Mouse (Mus musculus) cerebellum, adult 2 months (tissue): ENCODE results near the gene 4930524J08Rik. TPM values are rescaled to one million over a fixed set of nuclear protein-coding genes. Genes with fewer than 3 reads are reported as not detected.

Experiments used
- DNase-seq, 2 experiments: peaks; one replicate each; pipeline ENCODE4 v3.0.0; 2021
- H3K27ac ChIP-seq: fragments of 200-500 bp; 2 replicates; pipeline ENCODE4 v1.5.1; 2012; ENCODE audit warnings: low read length, control low read depth, inconsistent platforms; ENCODE audit not compliant: insufficient read depth
- H3K27me3 ChIP-seq: fragments of 200-500 bp; 2 replicates; pipeline ENCODE4 v1.6.1; 2012; ENCODE audit warnings: inconsistent platforms, mild to moderate bottlenecking, low read length, moderate library complexity; ENCODE audit not compliant: control insufficient read depth, insufficient read depth
- H3K4me1 ChIP-seq: fragments of 200-500 bp; 2 replicates; pipeline ENCODE4 v1.6.1; 2011; ENCODE audit warnings: low read length; ENCODE audit not compliant: control insufficient read depth, insufficient read depth
- H3K4me3 ChIP-seq: fragments of 200-500 bp; replicated peaks from 2 replicates; pipeline ENCODE3; 2011; ENCODE audit warnings: mild to moderate bottlenecking, low read depth, low read length, control low read depth; ENCODE audit not compliant: insufficient read depth
- CTCF ChIP-seq: fragments of 200-500 bp; IDR thresholded peaks from 2 replicates; pipeline ENCODE4 v1.5.1; 2011; ENCODE audit warnings: low read depth, mild to moderate bottlenecking, control low read depth, low read length, moderate library complexity, borderline replicate concordance; ENCODE audit not compliant: insufficient read depth
- POLR2A ChIP-seq: fragments of 200-500 bp; IDR thresholded peaks from 2 replicates; pipeline ENCODE4 v1.6.1; 2011; ENCODE audit warnings: low read length, control low read depth, borderline replicate concordance; ENCODE audit not compliant: insufficient read depth
- WGBS: fragments of 180-500 bp; shearing (Covaris S2); methylation state at CpG from one replicate; pipeline ENCODE4 v1.1.7; 2018; 5-methylcytosine and 5-hydroxymethylcytosine counted together
- polyA plus RNA-seq: library from polyadenylated mRNA; depleted of rRNA; stranded (reverse); fragments of >200 nt; gene quantifications from 2 replicates; pipeline ENCODE4 v1.2.3, GENCODE M21; 2012; rRNA removed

The 4930524J08Rik gene
- polyA plus RNA-seq: 1.6 and 1.8 TPM in 2 replicates

DNA sequence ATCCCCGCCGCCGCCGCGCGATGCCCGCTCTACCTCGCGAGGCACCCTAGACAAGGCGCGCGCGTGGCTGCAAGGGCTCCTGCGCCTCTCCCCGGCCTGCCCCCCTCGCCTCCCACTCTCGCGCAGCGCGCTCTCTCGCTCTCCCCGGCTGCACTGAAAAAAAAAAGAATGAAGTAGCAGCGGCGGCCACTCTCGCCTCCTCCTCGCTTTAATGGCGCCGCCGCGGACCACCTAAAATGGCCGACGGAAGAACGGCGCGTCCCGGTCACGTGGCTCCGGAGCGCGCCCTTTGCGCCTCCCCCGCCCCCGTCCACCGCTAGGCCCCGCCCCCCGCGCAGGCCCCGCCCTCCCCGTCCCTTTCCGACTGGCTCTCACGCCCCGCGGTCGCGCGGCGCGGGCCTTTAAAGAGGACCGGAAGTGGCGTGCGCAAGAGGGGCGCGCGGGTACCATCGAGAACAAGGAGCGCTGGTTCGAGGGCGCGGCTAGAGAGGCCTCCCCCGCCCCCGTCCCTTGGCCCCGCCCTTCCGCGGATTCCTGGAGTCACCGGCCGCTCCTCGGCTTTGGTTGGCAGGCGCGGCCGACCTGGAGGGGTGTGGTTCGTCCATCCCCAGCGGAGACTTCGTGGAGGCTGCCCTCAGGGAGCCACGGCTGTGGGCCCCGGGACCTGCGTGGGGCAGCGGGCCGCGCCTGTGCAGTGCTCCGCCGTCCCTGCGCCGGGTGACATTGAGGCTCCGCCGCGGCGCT is at the start of gene 4930524J08Rik, which contains the start of gene Hnrnpd:
4930524J08Rik (plus strand) TSS at position 363 of the 744 bp plus-strand sequence.
Hnrnpd (minus strand) TSS at position 240 of the 744 bp plus-strand sequence.
- TF ChIP-seq POLR2A: peak; percentile 75
- no peak for TF ChIP-seq CTCF
- H3K4me3 ChIP-seq: peak within 1 kb of the TSS; percentile 94
- under 1% methylated on average over 94 of the region's 97 CpGs for WGBS
- H3K27ac ChIP-seq: peak within 1 kb of the TSS; percentile 98
- peaks cover 2% of the 10 kb centered on the region for H3K4me1 ChIP-seq
- no peaks in the 10 kb centered on the region for H3K27me3 ChIP-seq
- peak; percentile 93 to 97 for DNase-seq

DNA sequence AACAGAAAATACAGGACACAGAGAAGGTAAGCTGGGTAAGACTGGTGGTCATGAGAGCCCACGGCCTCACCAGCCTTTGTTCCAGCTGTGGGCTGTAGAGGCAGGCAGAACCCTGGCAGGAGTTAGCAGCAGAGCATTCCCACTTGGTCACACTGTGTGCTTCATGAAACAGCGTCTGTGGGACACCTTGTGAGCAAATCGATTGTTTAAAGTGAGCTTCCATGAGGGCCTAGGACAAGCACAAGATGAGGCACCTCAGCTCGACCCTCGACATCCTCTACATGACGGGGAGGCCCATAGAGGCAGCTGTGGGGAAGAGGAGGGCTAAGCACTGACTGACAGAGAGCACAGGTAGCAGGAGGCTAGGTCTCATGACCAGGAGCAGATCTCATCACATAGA is 47.0 kb upstream of the 4930524J08Rik start:
- no peaks in the 10 kb centered on the region for H3K4me1 ChIP-seq
- no peak for DNase-seq
- TF ChIP-seq POLR2A (no peak), CTCF (no peak)
- H3K4me3 ChIP-seq: no peak overlapping the region
- H3K27ac ChIP-seq: no peak overlapping the region
- 87% methylated on average over 6 of the region's 6 CpGs for WGBS
- no peaks in the 10 kb centered on the region for H3K27me3 ChIP-seq

DNA sequence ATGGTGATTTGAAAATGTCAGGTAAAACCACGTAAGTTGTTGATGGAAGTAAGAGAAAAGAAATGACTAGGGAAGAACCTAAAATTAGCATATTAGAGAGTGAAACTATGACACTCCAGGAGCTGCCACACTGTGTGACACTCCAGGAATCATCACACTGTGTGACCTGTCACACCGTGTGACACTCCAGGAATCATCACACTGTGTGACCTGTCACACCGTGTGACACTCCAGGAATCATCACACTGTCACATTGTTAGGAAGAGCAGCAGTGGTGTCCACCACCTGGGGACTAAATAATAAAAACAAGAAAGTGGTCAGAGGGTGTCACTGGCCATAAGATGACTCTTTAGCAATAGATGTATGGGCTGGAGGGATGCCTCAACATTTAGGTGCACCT is 39.4 kb upstream of the 4930524J08Rik start:
- no peak for DNase-seq
- TF ChIP-seq CTCF (no peak), POLR2A (no peak)
- Histone ChIP-seq H3K27ac (no peak overlapping the region), H3K27me3 (no peaks in the 10 kb centered on the region), H3K4me1 (no peaks in the 10 kb centered on the region), H3K4me3 (no peak overlapping the region)
- 58% methylated on average over 3 of the region's 3 CpGs for WGBS

DNA sequence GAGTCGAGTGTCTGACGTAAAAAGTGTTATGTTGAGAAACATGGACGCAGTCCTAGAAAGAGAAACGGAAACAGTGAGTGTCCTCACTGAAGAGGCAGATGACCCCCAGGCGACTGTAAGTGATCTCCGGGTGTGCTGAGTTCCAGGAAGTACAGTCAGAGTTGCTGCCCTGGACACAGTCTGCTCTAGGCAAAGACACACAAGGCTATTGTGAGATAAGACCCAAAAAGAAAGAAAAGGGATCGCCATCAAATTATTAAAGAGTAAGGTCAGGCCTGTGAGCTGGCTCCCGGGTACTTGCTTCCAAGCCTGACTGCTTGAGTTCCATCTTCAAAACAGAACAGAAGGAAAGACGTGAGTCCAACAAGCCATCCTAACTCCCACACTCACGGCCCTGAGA is 37.6 kb upstream of the 4930524J08Rik start:
- Histone ChIP-seq H3K27ac (no peak overlapping the region), H3K4me1 (no peaks in the 10 kb centered on the region), H3K4me3 (no peak overlapping the region), H3K27me3 (no peaks in the 10 kb centered on the region)
- TF ChIP-seq POLR2A: no peak
- no peak for TF ChIP-seq CTCF
- no peak for DNase-seq
- WGBS: 80% methylated on average over 10 of the region's 10 CpGs

DNA sequence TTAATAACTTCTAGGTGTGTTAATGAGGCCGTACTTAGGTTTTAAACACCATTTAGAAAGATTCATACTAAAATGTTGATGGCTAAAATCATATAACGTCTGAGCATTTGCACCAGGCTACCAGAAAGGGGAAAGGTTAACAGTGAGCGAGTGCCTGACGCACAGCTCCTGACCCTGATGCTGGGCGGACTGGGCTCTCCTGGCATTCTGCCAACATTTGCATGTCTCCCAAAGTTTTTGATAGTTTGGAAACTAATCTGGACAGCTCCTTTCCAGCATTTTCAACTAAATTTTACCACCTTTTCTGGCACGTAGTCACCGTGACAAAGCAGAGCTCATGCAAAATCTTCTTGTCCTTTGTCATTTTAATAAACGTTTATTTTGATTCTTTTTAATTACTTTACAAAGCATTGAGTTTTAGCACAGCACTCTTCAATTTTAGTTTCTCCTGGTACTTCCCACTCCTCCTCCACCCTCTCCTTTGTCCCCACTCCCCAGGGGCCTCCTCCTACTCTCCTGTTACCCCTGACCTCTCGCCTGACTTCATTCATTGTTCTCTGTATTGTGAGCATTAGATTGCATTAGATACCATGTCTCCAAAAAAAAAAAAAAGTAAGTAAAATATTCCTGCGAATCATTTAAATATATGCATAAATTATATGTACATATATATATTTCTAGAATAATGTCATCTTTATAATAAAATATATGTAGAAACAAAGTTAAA is 36.9 kb upstream of the 4930524J08Rik start:
- no peak for DNase-seq
- no peak overlapping the region for H3K4me3 ChIP-seq
- TF ChIP-seq CTCF (no peak), POLR2A (no peak)

DNA sequence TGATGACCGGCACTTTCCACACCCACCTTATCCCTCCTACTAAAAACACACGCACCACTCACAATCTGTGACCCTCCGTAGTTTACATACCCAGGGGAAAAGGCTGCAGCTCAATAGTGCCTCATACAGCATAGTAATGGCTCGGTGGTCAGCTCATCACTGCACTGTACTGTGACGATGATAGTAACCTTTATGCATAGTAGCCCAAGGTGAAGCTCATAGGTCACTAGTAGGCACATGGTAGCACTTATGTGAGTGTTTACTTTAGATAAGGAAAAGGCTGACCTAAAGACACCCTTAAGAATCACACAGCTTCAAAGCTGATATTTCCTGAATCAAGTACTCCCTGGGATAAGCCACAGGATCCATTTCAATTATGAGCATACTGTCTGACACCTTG is 26.3 kb upstream of the 4930524J08Rik start:
- DNase-seq: no peak
- no peak overlapping the region for H3K27ac ChIP-seq
- H3K27me3 ChIP-seq: no peaks in the 10 kb centered on the region
- WGBS: 91% methylated on average over 5 of the region's 5 CpGs
- H3K4me1 ChIP-seq: no peaks in the 10 kb centered on the region
- TF ChIP-seq CTCF (no peak), POLR2A (no peak)
- H3K4me3 ChIP-seq: no peak overlapping the region

More for the DNA sequence above, 36.9 kb upstream of the 4930524J08Rik start:
- Histone ChIP-seq H3K27ac (no peak overlapping the region), H3K27me3 (no peaks in the 10 kb centered on the region), H3K4me1 (no peaks in the 10 kb centered on the region)
- WGBS: 41% methylated on average over 10 of the region's 10 CpGs

DNA sequence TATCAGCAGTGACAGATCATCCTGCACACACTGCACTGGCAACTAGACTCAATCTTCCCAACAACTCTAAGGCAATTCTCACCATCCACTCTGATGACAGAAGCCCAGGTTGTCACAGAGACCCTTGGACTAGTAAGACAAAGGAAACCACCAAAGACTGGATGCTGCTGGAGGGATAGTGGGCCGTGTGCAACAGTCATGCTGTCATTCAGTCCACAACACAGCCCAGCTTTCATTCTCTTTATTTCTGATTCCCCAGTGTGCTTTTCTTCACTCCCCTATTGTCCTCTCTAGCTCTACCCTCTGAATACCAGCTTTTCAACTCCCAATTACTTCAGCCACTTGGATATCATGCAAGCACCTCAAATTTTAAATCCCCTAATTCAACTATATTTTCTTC is 25.0 kb upstream of the 4930524J08Rik start:
- no peaks in the 10 kb centered on the region for H3K4me1 ChIP-seq
- 37% methylated on average over 1 of the region's 1 CpGs for WGBS
- no peak for DNase-seq
- H3K27me3 ChIP-seq: no peaks in the 10 kb centered on the region
- no peak overlapping the region for H3K4me3 ChIP-seq
- TF ChIP-seq CTCF: no peak
- no peak for TF ChIP-seq POLR2A
- H3K27ac ChIP-seq: 0 out of 2 replicates have a peak overlapping the region, but pooled peaks have one; percentile 30

DNA sequence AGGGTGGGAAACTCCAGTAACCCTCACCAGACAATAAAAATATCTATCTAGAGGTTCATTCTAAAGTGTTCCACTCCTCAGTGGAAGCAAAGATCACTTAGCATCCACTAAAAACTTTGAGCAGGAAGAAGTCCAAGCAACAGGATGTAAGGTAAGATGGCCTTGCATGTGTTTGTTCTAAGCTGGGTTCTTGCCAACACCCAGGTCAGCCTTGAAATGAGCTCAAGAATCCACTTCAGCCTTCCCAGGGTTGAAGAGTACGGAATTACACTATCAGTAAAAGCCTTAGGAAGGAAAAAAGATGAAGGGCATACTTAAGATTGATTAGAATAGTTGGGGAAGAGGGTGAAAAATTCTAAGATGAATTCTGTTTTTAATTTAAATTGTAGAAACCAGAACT is 20.2 kb upstream of the 4930524J08Rik start:
- H3K27ac ChIP-seq: no peak overlapping the region
- WGBS: 81% methylated on average over 1 of the region's 1 CpGs
- H3K4me3 ChIP-seq: no peak overlapping the region
- TF ChIP-seq CTCF (no peak), POLR2A (no peak)
- H3K27me3 ChIP-seq: no peaks in the 10 kb centered on the region
- no peak for DNase-seq
- H3K4me1 ChIP-seq: no peaks in the 10 kb centered on the region
